In the genomic region with DNA sequence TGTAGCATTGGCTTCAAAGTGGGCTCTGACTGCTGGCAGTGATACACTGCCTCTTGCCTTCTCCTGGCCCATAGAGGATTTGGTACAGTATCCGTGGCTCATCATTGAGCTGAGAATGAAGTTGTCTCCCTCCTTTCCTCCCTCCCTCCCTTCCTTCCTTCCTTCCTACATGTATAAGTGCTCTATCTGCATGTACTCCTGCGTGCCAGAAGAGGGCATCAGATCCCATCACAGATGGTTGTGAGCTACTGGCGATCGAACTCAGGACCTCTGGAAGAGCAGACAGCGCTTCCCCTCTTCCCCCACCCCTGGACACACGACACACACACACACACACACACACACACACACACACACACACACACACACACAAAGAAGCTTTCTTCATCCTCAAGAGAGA, we compare ENCODE assay signal across 9 mouse cellular contexts. TPM values are rescaled to one million over a fixed set of nuclear protein-coding genes. Genes with fewer than 3 reads are reported as not detected.
DNase-seq lines count a peak whose midpoint lies in the region; ATAC-seq and TF ChIP-seq lines count a peak whose summit lies in the region.
"Had no signal": no experiment of that assay in that cellular context is flagged by ENCODE, and none has a peak within 500 bp of the region (broad histone marks: within the 10 kb centered on the region; RNA-seq: fewer than 3 reads in every experiment).

No protein-coding gene starts in this region.

- no peak for TF ChIP-seq POLR2A in brain, embryonic 14.5 days (IDR thresholded peaks at IDR 0.05; ENCODE audit: borderline replicate concordance, extremely low read depth, insufficient read depth, insufficient read length, poor library complexity, severe bottlenecking)

- H3K9ac ChIP-seq in intestine, postnatal 0 days (ENCODE audit: low read depth, low read length), result no peak overlapping the region
- no peak overlapping the region for H3K9ac ChIP-seq in intestine, embryonic 16.5 days (ENCODE audit: low read depth, low read length)
- H3K9ac ChIP-seq: hindbrain, embryonic 13.5 days had no signal

- TF ChIP-seq CTCF in intestine, postnatal 0 days (IDR thresholded peaks at IDR 0.05; ENCODE audit: low read depth), result peak; percentile 76
- TF ChIP-seq CTCF in brain, embryonic 14.5 days (IDR thresholded peaks at IDR 0.05; ENCODE audit: borderline replicate concordance, extremely low read depth, insufficient read depth, insufficient read length), result peak; percentile 55; the same call in 1 of the 2 replicates

- WGBS in intestine, postnatal 0 days, result 50% methylated on average over 6 of the region's 6 CpGs
- 47% methylated on average over 6 of the region's 6 CpGs for WGBS in intestine, embryonic 16.5 days

- H3K27ac ChIP-seq in intestine, postnatal 0 days (ENCODE audit: low read depth, low read length), result no peak overlapping the region
- H3K27ac ChIP-seq in intestine, embryonic 16.5 days (ENCODE audit: low read length), result no peak overlapping the region
- H3K27ac ChIP-seq: hindbrain, embryonic 13.5 days had no signal

- DNase-seq in thymus, postnatal 0 days (ENCODE audit: low spot score), result peak; percentile 28
- DNase-seq in thymus, adult 18-20 months, result no peak
- peak; percentile 42 for DNase-seq in brain, embryonic 14.5 days (ENCODE audit: low read depth)
- DNase-seq in urinary bladder, postnatal 4 days (ENCODE audit: low spot score in 2 of 2), result no peak
- no peak for DNase-seq in layer of hippocampus, adult 9-10 months (ENCODE audit: low spot score)

- H3K36me3 ChIP-seq in intestine, postnatal 0 days (ENCODE audit: control insufficient read depth, insufficient read depth), result no peaks in the 10 kb centered on the region
- H3K36me3 ChIP-seq in intestine, embryonic 16.5 days (ENCODE audit: control insufficient read depth, insufficient read depth, low read length), result no peaks in the 10 kb centered on the region
- H3K36me3 ChIP-seq: hindbrain, embryonic 13.5 days had no signal

- H3K9me3 ChIP-seq in intestine, postnatal 0 days (ENCODE audit: control insufficient read depth), result no peaks in the 10 kb centered on the region
- no peaks in the 10 kb centered on the region for H3K9me3 ChIP-seq in intestine, embryonic 16.5 days (ENCODE audit: control insufficient read depth, low read length)
- H3K9me3 ChIP-seq: hindbrain, embryonic 13.5 days had no signal

- no peak overlapping the region for H3K4me2 ChIP-seq in intestine, postnatal 0 days (replicated peaks; ENCODE audit: low read depth)
- no peak overlapping the region for H3K4me2 ChIP-seq in intestine, embryonic 16.5 days (ENCODE audit: low read depth, low read length)
- H3K4me2 ChIP-seq: hindbrain, embryonic 13.5 days had no signal

- no peaks in the 10 kb centered on the region for H3K4me1 ChIP-seq in intestine, postnatal 0 days (replicated peaks; ENCODE audit: control insufficient read depth, insufficient read depth, low read length)
- no peaks in the 10 kb centered on the region for H3K4me1 ChIP-seq in intestine, embryonic 16.5 days (ENCODE audit: control insufficient read depth, insufficient read depth, low read length)
- H3K4me1 ChIP-seq: hindbrain, embryonic 13.5 days had no signal

- H3K27me3 ChIP-seq in intestine, postnatal 0 days (replicated peaks; ENCODE audit: control insufficient read depth, insufficient read depth, low read length), result no peaks in the 10 kb centered on the region
- H3K27me3 ChIP-seq in intestine, embryonic 16.5 days (replicated peaks; ENCODE audit: control insufficient read depth, insufficient read depth, low read length), result no peaks in the 10 kb centered on the region
- H3K27me3 ChIP-seq: hindbrain, embryonic 13.5 days had no signal

- H3K4me3 ChIP-seq in intestine, postnatal 0 days (ENCODE audit: low read depth, low read length), result no peak overlapping the region
- H3K4me3 ChIP-seq in intestine, embryonic 16.5 days (ENCODE audit: low read length), result no peak overlapping the region
- H3K4me3 ChIP-seq: hindbrain, embryonic 13.5 days had no signal

- no peak for ATAC-seq in intestine, postnatal 0 days
- ATAC-seq in intestine, embryonic 16.5 days, result no peak

RNA-seq across cellular contexts. Expression of a gene that starts 56.7 kb away (rescaled TPM):
- not detected in 2 replicates for polyA plus RNA-seq in intestine, postnatal 0 days (2015; fragmentation: Nextera tagmentation; extraction: Ambion mirVana)
- polyA plus RNA-seq in intestine, embryonic 16.5 days (2015; fragmentation: Nextera tagmentation; extraction: Ambion mirVana), result not detected in 2 replicates
- not detected in 2 replicates for polyA plus RNA-seq in thymus, postnatal 0 days (2015; fragmentation: Nextera tagmentation; extraction: Ambion mirVana)
- polyA plus RNA-seq in brain, embryonic 14.5 days (2012; rRNA removed), result not detected in 2 replicates
- polyA plus RNA-seq: hindbrain, embryonic 13.5 days; limb, embryonic 11.5 days had no signal

Comparison
In these comparisons a context has a peak if more than half of its experiments do, and no peak if none do; other contexts are left out.
1. DNase-seq: peak in thymus, postnatal 0 days (single experiment) and brain, embryonic 14.5 days (single experiment); none in thymus, adult 18-20 months (0 of 2), urinary bladder, postnatal 4 days (0 of 2) and layer of hippocampus, adult 9-10 months (single experiment).